Comparison of ENCODE assay signal across 27 mouse cellular contexts in genomic region chr14:22435441-22435840, GRCm38 (mm10).
DNase-seq lines count a peak whose midpoint lies in the region; ATAC-seq and TF ChIP-seq lines count a peak whose summit lies in the region.
"Had no signal": no experiment of that assay in that cellular context is flagged by ENCODE, and none has a peak within 500 bp of the region (broad histone marks: within the 10 kb centered on the region; RNA-seq: fewer than 3 reads in every experiment).

No protein-coding gene starts in this region.

- peaks cover 2% of the 10 kb centered on the region; the same call in 1 of the 2 replicates for H3K4me1 ChIP-seq in lung, embryonic 14.5 days (ENCODE audit: insufficient read depth)
- H3K4me1 ChIP-seq in lung, postnatal 0 days (ENCODE audit: insufficient read depth, low read depth, low read length) = no peaks in the 10 kb centered on the region; the same call in 1 of the 2 replicates
- H3K4me1 ChIP-seq in CH12.LX (ENCODE audit: control insufficient read depth in 1 of 2, insufficient read depth in 2 of 2) = peaks cover 3 to 18% of the 10 kb centered on the region in 2 experiments; a peak in 3 of 4 replicates
- H3K4me1 ChIP-seq in limb, embryonic 10.5 days = peaks cover 65% of the 10 kb centered on the region

- H3K9ac ChIP-seq in lung, embryonic 14.5 days = no peak overlapping the region
- H3K9ac ChIP-seq in lung, postnatal 0 days (replicated peaks; ENCODE audit: low read depth) = no peak overlapping the region
- no peak overlapping the region for H3K9ac ChIP-seq in CH12.LX (ENCODE audit: insufficient read depth, low read depth)
- H3K9ac ChIP-seq: embryonic facial prominence, embryonic 13.5 days; forebrain, embryonic 12.5 days; forebrain, embryonic 15.5 days; hindbrain, embryonic 12.5 days; hindbrain, embryonic 15.5 days had no signal

- H3K27me3 ChIP-seq in lung, embryonic 14.5 days (ENCODE audit: insufficient read depth, low read length) = no peaks in the 10 kb centered on the region
- H3K27me3 ChIP-seq in lung, postnatal 0 days (replicated peaks; ENCODE audit: insufficient read depth, low read length) = no peaks in the 10 kb centered on the region
- H3K27me3 ChIP-seq in CH12.LX (replicated peaks) = no peaks in the 10 kb centered on the region
- peaks cover 77% of the 10 kb centered on the region for H3K27me3 ChIP-seq in limb, embryonic 10.5 days (ENCODE audit: low read depth, poor library complexity, severe bottlenecking)
- H3K27me3 ChIP-seq: embryonic facial prominence, embryonic 13.5 days; hindbrain, embryonic 12.5 days had no signal

- no peak overlapping the region for H3K4me2 ChIP-seq in lung, embryonic 14.5 days
- H3K4me2 ChIP-seq in lung, postnatal 0 days (replicated peaks; ENCODE audit: low read depth, low read length) = no peak overlapping the region
- H3K4me2 ChIP-seq in CH12.LX (ENCODE audit: insufficient read depth, low read depth, poor library complexity, severe bottlenecking) = no peak overlapping the region; the same call in 1 of the 2 replicates
- H3K4me2 ChIP-seq: embryonic facial prominence, embryonic 13.5 days; forebrain, embryonic 12.5 days; forebrain, embryonic 15.5 days; heart, embryonic 11.5 days; hindbrain, embryonic 12.5 days; hindbrain, embryonic 15.5 days had no signal

- no peak for ATAC-seq in lung, embryonic 14.5 days (ENCODE audit: insufficient read depth)
- ATAC-seq in lung, postnatal 0 days = no peak
- ATAC-seq: activated CD4-positive, CD25-positive, alpha-beta regulatory T cell, adult 4 months; CD4-positive, CD25-positive, alpha-beta regulatory T cell, adult 4 months; forebrain, embryonic 15.5 days had no signal

- H3K36me3 ChIP-seq in lung, embryonic 14.5 days (ENCODE audit: insufficient read depth) = no peaks in the 10 kb centered on the region
- H3K36me3 ChIP-seq in lung, postnatal 0 days (ENCODE audit: insufficient read depth, low read length) = no peaks in the 10 kb centered on the region
- no peaks in the 10 kb centered on the region for H3K36me3 ChIP-seq in CH12.LX (replicated peaks in 1 of 2; ENCODE audit: control insufficient read depth in 1 of 2, insufficient read depth in 1 of 2, low read length in 1 of 2)
- H3K36me3 ChIP-seq in limb, embryonic 10.5 days = no peaks in the 10 kb centered on the region
- H3K36me3 ChIP-seq: embryonic facial prominence, embryonic 10.5 days; embryonic facial prominence, embryonic 13.5 days; forebrain, embryonic 12.5 days; forebrain, embryonic 15.5 days; hindbrain, embryonic 12.5 days; hindbrain, embryonic 15.5 days had no signal

- H3K27ac ChIP-seq in lung, embryonic 14.5 days (ENCODE audit: low read depth) = no peak overlapping the region
- H3K27ac ChIP-seq in lung, postnatal 0 days (ENCODE audit: low read length) = no peak overlapping the region
- H3K27ac ChIP-seq in CH12.LX (ENCODE audit: insufficient read depth, low read depth) = no peak overlapping the region
- 0 out of 2 replicates have a peak overlapping the region, but pooled peaks have one; percentile 20 for H3K27ac ChIP-seq in limb, embryonic 10.5 days
- H3K27ac ChIP-seq: embryonic facial prominence, embryonic 10.5 days; embryonic facial prominence, embryonic 13.5 days; forebrain, embryonic 12.5 days; forebrain, embryonic 15.5 days; heart, adult 2 months; hindbrain, embryonic 12.5 days; hindbrain, embryonic 15.5 days had no signal

- TF ChIP-seq CTCF in lung, embryonic 14.5 days (IDR thresholded peaks at IDR 0.05; ENCODE audit: low read depth) = no peak
- TF ChIP-seq CTCF in lung, postnatal 0 days (IDR thresholded peaks at IDR 0.05) = no peak
- TF ChIP-seq CTCF in CH12.LX (conservative IDR thresholded peaks at IDR 0.05 in 1 of 2, IDR thresholded peaks at IDR 0.05 in 1 of 2; ENCODE audit: low read depth in 2 of 2, low read length in 2 of 2) = no peak

- peak; percentile 48; the same call in 1 of the 2 replicates for TF ChIP-seq EP300 in lung, postnatal 0 days (IDR thresholded peaks at IDR 0.05)
- no peak for TF ChIP-seq EP300 in CH12.LX (IDR thresholded peaks at IDR 0.05; ENCODE audit: low read length)

- dilution Hi-C loops in CH12.LX (cut with MboI; ENCODE audit: extremely low pct_ligation_motif_present, extremely low pct_unique_long_range_greater_than_20kb, low sequenced_read_pairs) = no loop called here

- 30% methylated on average over 3 of the region's 3 CpGs for WGBS in lung, embryonic 14.5 days
- 35% methylated on average over 3 of the region's 3 CpGs for WGBS in lung, postnatal 0 days
- WGBS in limb, embryonic 10.5 days = 47% methylated on average over 3 of the region's 3 CpGs

- TF ChIP-seq RAD21 in CH12.LX (IDR thresholded peaks at IDR 0.05; ENCODE audit: low read depth, low read length) = no peak

- in situ Hi-C loops in CH12.LX (cut with MboI; ENCODE audit: low pct_ligation_motif_present, low pct_unique_long_range_greater_than_20kb, low sequenced_read_pairs) = no loop called here

- TF ChIP-seq POLR2A in CH12.LX (IDR thresholded peaks at IDR 0.05; ENCODE audit: low read depth, low read length) = no peak

- peak; percentile 53 for DNase-seq in lung, embryonic 14.5 days
- DNase-seq in lung, postnatal 14 days = no peak
- DNase-seq in lung, postnatal 0 days (ENCODE audit: low spot score) = peak; percentile 20
- DNase-seq in lung, postnatal 36 days = no peak
- DNase-seq in CH12.LX (ENCODE audit: extremely low read depth) = peak; percentile 21
- no peak for DNase-seq in limb, embryonic 10.5 days (ENCODE audit: low spot score)
- no peak for DNase-seq in liver
- DNase-seq: adrenal gland, adult 8-10 months; adrenal gland, postnatal 25 days; cerebellum, adult 11-12 months; cerebellum, adult 8-10 months; cerebellum, postnatal 10 days; cerebellum, postnatal 36 days; embryo, embryonic 11 days; gastrocnemius, postnatal 10 days; gastrocnemius, postnatal 36 days; heart, adult 2 months had no signal

- H3K9me3 ChIP-seq in lung, embryonic 14.5 days (ENCODE audit: low read depth, low read length) = no peaks in the 10 kb centered on the region
- H3K9me3 ChIP-seq in lung, postnatal 0 days (ENCODE audit: low read length) = no peaks in the 10 kb centered on the region
- no peaks in the 10 kb centered on the region for H3K9me3 ChIP-seq in CH12.LX (replicated peaks; ENCODE audit: low read length)
- H3K9me3 ChIP-seq in limb, embryonic 10.5 days (replicated peaks) = no peaks in the 10 kb centered on the region
- H3K9me3 ChIP-seq: embryonic facial prominence, embryonic 10.5 days; embryonic facial prominence, embryonic 13.5 days; forebrain, embryonic 12.5 days; forebrain, embryonic 15.5 days; hindbrain, embryonic 12.5 days; hindbrain, embryonic 15.5 days had no signal

- no peaks in the 10 kb centered on the region for H3K79me2 ChIP-seq in CH12.LX (replicated peaks; ENCODE audit: control insufficient read depth, extremely low read depth, insufficient read depth, poor library complexity, severe bottlenecking)

- no peak overlapping the region for H3K4me3 ChIP-seq in lung, embryonic 14.5 days (ENCODE audit: low read depth, low read length)
- no peak overlapping the region for H3K4me3 ChIP-seq in lung, postnatal 0 days (ENCODE audit: low read depth, low read length)
- no peak overlapping the region for H3K4me3 ChIP-seq in CH12.LX (replicated peaks in 1 of 3; ENCODE audit: low read depth in 2 of 3, low read length in 2 of 3, poor library complexity in 1 of 3)
- no peak overlapping the region for H3K4me3 ChIP-seq in limb, embryonic 10.5 days
- H3K4me3 ChIP-seq: embryonic facial prominence, embryonic 10.5 days; embryonic facial prominence, embryonic 13.5 days; erythroblast, embryonic 14.5 days; forebrain, embryonic 12.5 days; forebrain, embryonic 15.5 days; heart, adult 2 months; hindbrain, embryonic 12.5 days; hindbrain, embryonic 15.5 days had no signal

TF ChIP-seq in CH12.LX, 34 proteins besides CTCF, POLR2A, EP300 and RAD21:
- no peak for TF ChIP-seq NELFE (IDR thresholded peaks at IDR 0.05; ENCODE audit: low read depth, low read length)
- TF ChIP-seq SIN3A (IDR thresholded peaks at IDR 0.05; ENCODE audit: low read length) = no peak
- no peak for TF ChIP-seq MXI1 (IDR thresholded peaks at IDR 0.05; ENCODE audit: low read depth, low read length)
- no peak for TF ChIP-seq JUND (conservative IDR thresholded peaks at IDR 0.05; ENCODE audit: low read depth, low read length)
- no peak for TF ChIP-seq KAT2A (IDR thresholded peaks at IDR 0.05; ENCODE audit: insufficient replicate concordance, low read length)
- no peak for TF ChIP-seq RCOR1 (conservative IDR thresholded peaks at IDR 0.05; ENCODE audit: low read depth, low read length)

Comparison
In these comparisons a context has a peak if more than half of its experiments do, and no peak if none do; other contexts are left out.
1. DNase-seq: peak in lung, embryonic 14.5 days (single experiment), lung, postnatal 0 days (single experiment) and CH12.LX (single experiment); none in lung, postnatal 14 days (single experiment), lung, postnatal 36 days (single experiment), limb, embryonic 10.5 days (single experiment) and liver (single experiment).